Mouse (Mus musculus) liver, embryonic 13.5 days (tissue): Measurements from ENCODE around the gene Oat. TPM values are rescaled to one million over a fixed set of nuclear protein-coding genes. Genes with fewer than 3 reads are reported as not detected.

Experiments used
- ATAC-seq: fragments of 200-750 bp; cut with Nextera tagmentation; 2 replicates; pipeline ENCODE4 v1.8.0; 2017; ENCODE audit warnings: low read depth, mild to moderate bottlenecking, moderate number of reproducible peaks, moderate library complexity
- DNase-seq: peaks from one replicate; pipeline ENCODE4 v3.0.0; 2022
- H3K27ac ChIP-seq: fragments of 300-500 bp; sonication (generic); 2 replicates; pipeline ENCODE4 v1.5.1; 2015; ENCODE audit warnings: moderate library complexity, mild to moderate bottlenecking, inconsistent platforms
- H3K27me3 ChIP-seq: fragments of 300-500 bp; sonication (generic); 2 replicates; pipeline ENCODE4 v1.6.1; 2015; ENCODE audit warnings: mild to moderate bottlenecking, inconsistent platforms
- H3K36me3 ChIP-seq: fragments of 300-500 bp; sonication (generic); 2 replicates; pipeline ENCODE4 v1.6.1; 2015; ENCODE audit warnings: mild to moderate bottlenecking, inconsistent platforms
- H3K4me1 ChIP-seq: fragments of 300-500 bp; sonication (generic); replicated peaks from 2 replicates; pipeline ENCODE4 v1.6.1; 2015; ENCODE audit warnings: inconsistent platforms
- H3K4me2 ChIP-seq: fragments of 300-500 bp; sonication (generic); 2 replicates; pipeline ENCODE4 v1.6.1; 2015; ENCODE audit warnings: inconsistent platforms, mild to moderate bottlenecking, moderate library complexity
- H3K4me3 ChIP-seq: fragments of 300-500 bp; sonication (generic); replicated peaks from 2 replicates; pipeline ENCODE4 v1.5.1; 2015; ENCODE audit warnings: mild to moderate bottlenecking, inconsistent platforms
- H3K9ac ChIP-seq: fragments of 300-500 bp; sonication (generic); 2 replicates; pipeline ENCODE4 v1.6.1; 2015; ENCODE audit warnings: mild to moderate bottlenecking, inconsistent platforms
- H3K9me3 ChIP-seq: fragments of 300-500 bp; sonication (generic); replicated peaks from 2 replicates; pipeline ENCODE4 v1.6.1; 2016; ENCODE audit warnings: inconsistent platforms
- WGBS: fragments of 180-500 bp; shearing (Covaris S2); methylation state at CpG from one replicate; pipeline ENCODE4 v1.1.7; 2015; ENCODE audit not compliant: insufficient replicate concordance; 5-methylcytosine and 5-hydroxymethylcytosine counted together
- polyA plus RNA-seq: library from polyadenylated mRNA; unstranded; fragments of >200 nt; fragmentation: Nextera tagmentation; extraction: Ambion mirVana; gene quantifications from 2 replicates; pipeline ENCODE4 v1.2.1, GENCODE M21; 2015

Gene Oat
- polyA plus RNA-seq, 1 experiment from 2014 or later = 86.1 TPM

GRCm38 (mm10) chr7:132540597-132540996 is 35.6 kb downstream of the Oat start:
- DNase-seq = no peak
- ATAC-seq = no peak
- Histone ChIP-seq H3K9me3 (no peaks in the 10 kb centered on the region), H3K27ac (no peak overlapping the region), H3K27me3 (0 out of 2 replicates have a peak, but pooled peaks cover 3% of the 10 kb centered on the region), H3K36me3 (no peaks in the 10 kb centered on the region), H3K4me2 (no peak overlapping the region), H3K4me3 (no peak overlapping the region), H3K4me1 (no peaks in the 10 kb centered on the region), H3K9ac (no peak overlapping the region)
- WGBS = 65% methylated on average over 4 of the region's 4 CpGs

GRCm38 (mm10) chr7:132529206-132529605 is 47.0 kb downstream of the Oat start:
- no peak overlapping the region for H3K4me2 ChIP-seq
- H3K36me3 ChIP-seq = no peaks in the 10 kb centered on the region
- H3K4me1 ChIP-seq = 0 out of 2 replicates have a peak, but pooled peaks cover 3% of the 10 kb centered on the region
- H3K27ac ChIP-seq = no peak overlapping the region
- H3K9me3 ChIP-seq = no peaks in the 10 kb centered on the region
- H3K4me3 ChIP-seq = no peak overlapping the region
- DNase-seq (no peak), ATAC-seq (no peak)
- 50% methylated on average over 3 of the region's 3 CpGs for WGBS
- H3K27me3 ChIP-seq = no peaks in the 10 kb centered on the region
- no peak overlapping the region for H3K9ac ChIP-seq

GRCm38 (mm10) chr7:132513419-132513982 is 62.7 kb downstream of the Oat start:
- no peak overlapping the region for H3K9ac ChIP-seq
- no peaks in the 10 kb centered on the region for H3K4me1 ChIP-seq
- H3K27me3 ChIP-seq = no peaks in the 10 kb centered on the region; the same call in 1 of the 2 replicates
- 64% methylated on average over 7 of the region's 7 CpGs for WGBS
- no peak overlapping the region for H3K4me3 ChIP-seq
- no peaks in the 10 kb centered on the region for H3K9me3 ChIP-seq
- no peaks in the 10 kb centered on the region for H3K36me3 ChIP-seq
- no peak overlapping the region for H3K4me2 ChIP-seq
- ATAC-seq = no peak
- H3K27ac ChIP-seq = no peak overlapping the region
- no peak for DNase-seq

- WGBS = 66% methylated on average over 2 of the region's 2 CpGs
- no peak for ATAC-seq
Measured at GRCm38 (mm10) chr7:132509110-132509509, 67.1 kb downstream of the Oat start.

More at GRCm38 (mm10) chr7:132509110-132509509, 67.1 kb downstream of the Oat start:
- Histone ChIP-seq H3K36me3 (no peaks in the 10 kb centered on the region), H3K27me3 (peaks cover 11% of the 10 kb centered on the region), H3K4me1 (no peaks in the 10 kb centered on the region), H3K4me2 (no peak overlapping the region), H3K9ac (no peak overlapping the region), H3K9me3 (no peaks in the 10 kb centered on the region), H3K27ac (no peak overlapping the region), H3K4me3 (no peak overlapping the region)
- no peak for DNase-seq

Other genes starting within 250 kb of the Oat start
- gene Nkx1-2, start 23.2 kb upstream of the Oat start, polyA plus RNA-seq = not detected in 2 replicates
- 8.0 and 8.3 TPM in 2 replicates for gene Lhpp, start 34.2 kb upstream of the Oat start, polyA plus RNA-seq
- 19.1 and 21.4 TPM in 2 replicates for gene Fam53b, start 237.5 kb upstream of the Oat start, polyA plus RNA-seq